Mouse (Mus musculus) stomach, embryonic 15.5 days (tissue): ENCODE results near the gene Gnao1. TPM values are rescaled to one million over a fixed set of nuclear protein-coding genes. Genes with fewer than 3 reads are reported as not detected.
A peak's percentile ranks its signal among the peaks of the same experiment; 100 is the strongest.

Experiments used
- ATAC-seq: fragments of 200-750 bp; cut with Nextera tagmentation; 2 replicates; pipeline ENCODE4 v1.8.0; 2017; ENCODE audit warnings: low read depth, moderate number of reproducible peaks, moderate TSS enrichment; ENCODE audit not compliant: insufficient read depth, low FRiP score
- H3K27ac ChIP-seq: fragments of 300-500 bp; sonication (generic); 2 replicates; pipeline ENCODE4 v1.5.1; 2015; ENCODE audit warnings: mild to moderate bottlenecking, inconsistent platforms
- H3K27me3 ChIP-seq: fragments of 300-500 bp; sonication (generic); replicated peaks from 2 replicates; pipeline ENCODE4 v1.6.1; 2015; ENCODE audit warnings: inconsistent platforms
- H3K36me3 ChIP-seq: fragments of 300-500 bp; sonication (generic); 2 replicates; pipeline ENCODE4 v1.6.1; 2015; ENCODE audit warnings: inconsistent platforms
- H3K4me1 ChIP-seq: fragments of 300-500 bp; sonication (generic); 2 replicates; pipeline ENCODE4 v1.6.1; 2015; ENCODE audit warnings: inconsistent platforms
- H3K4me2 ChIP-seq: fragments of 300-500 bp; sonication (generic); 2 replicates; pipeline ENCODE4 v1.6.1; 2015; ENCODE audit warnings: mild to moderate bottlenecking, inconsistent platforms
- H3K4me3 ChIP-seq: fragments of 300-500 bp; sonication (generic); replicated peaks from 2 replicates; pipeline ENCODE4 v1.5.1; 2015; ENCODE audit warnings: inconsistent platforms
- H3K9ac ChIP-seq: fragments of 300-500 bp; sonication (generic); 2 replicates; pipeline ENCODE4 v1.6.1; 2015; ENCODE audit warnings: inconsistent platforms
- H3K9me3 ChIP-seq: fragments of 300-500 bp; sonication (generic); 2 replicates; pipeline ENCODE4 v1.6.1; 2016; ENCODE audit warnings: inconsistent platforms
- WGBS: fragments of 180-500 bp; shearing (Covaris S2); methylation state at CpG from one replicate; pipeline ENCODE4 v1.1.7; 2015; 5-methylcytosine and 5-hydroxymethylcytosine counted together
- polyA plus RNA-seq: library from polyadenylated mRNA; unstranded; fragments of >200 nt; fragmentation: Nextera tagmentation; extraction: Ambion mirVana; gene quantifications from 2 replicates; pipeline ENCODE4 v1.2.1, GENCODE M21; 2015

The Gnao1 gene
- polyA plus RNA-seq, 1 experiment from 2014 or later = 14.9 TPM

GRCm38 (mm10) chr8:93931336-93931735 is 121.6 kb downstream of the Gnao1 start:
- no peak overlapping the region for H3K4me2 ChIP-seq
- H3K9me3 ChIP-seq = no peaks in the 10 kb centered on the region
- no peak for ATAC-seq
- H3K4me1 ChIP-seq = 0 out of 2 replicates have a peak, but pooled peaks cover 4% of the 10 kb centered on the region
- 79% methylated on average over 6 of the region's 6 CpGs for WGBS
- H3K27me3 ChIP-seq = no peaks in the 10 kb centered on the region
- no peak overlapping the region for H3K9ac ChIP-seq
- no peak overlapping the region for H3K27ac ChIP-seq
- no peaks in the 10 kb centered on the region for H3K36me3 ChIP-seq
- no peak overlapping the region for H3K4me3 ChIP-seq

GRCm38 (mm10) chr8:93932873-93933272 is 123.1 kb downstream of the Gnao1 start:
- Histone ChIP-seq H3K9ac (no peak overlapping the region), H3K9me3 (no peaks in the 10 kb centered on the region), H3K4me2 (no peak overlapping the region), H3K4me3 (no peak overlapping the region), H3K27ac (no peak overlapping the region), H3K36me3 (no peaks in the 10 kb centered on the region), H3K27me3 (no peaks in the 10 kb centered on the region), H3K4me1 (0 out of 2 replicates have a peak, but pooled peaks cover 4% of the 10 kb centered on the region)
- WGBS = 21% methylated on average over 6 of the region's 6 CpGs
- peak; percentile 48; the same call in 1 of the 2 replicates for ATAC-seq

- Histone ChIP-seq H3K4me1 (0 out of 2 replicates have a peak, but pooled peaks cover 4% of the 10 kb centered on the region), H3K27me3 (no peaks in the 10 kb centered on the region), H3K9me3 (no peaks in the 10 kb centered on the region), H3K4me2 (no peak overlapping the region), H3K9ac (no peak overlapping the region), H3K36me3 (no peaks in the 10 kb centered on the region), H3K27ac (no peak overlapping the region), H3K4me3 (no peak overlapping the region)
- 92% methylated on average over 2 of the region's 2 CpGs for WGBS
- ATAC-seq = no peak
Measured at GRCm38 (mm10) chr8:93933288-93933687, 123.5 kb downstream of the Gnao1 start.

GRCm38 (mm10) chr8:93938193-93938592 is 128.4 kb downstream of the Gnao1 start:
- no peaks in the 10 kb centered on the region for H3K4me1 ChIP-seq
- no peak overlapping the region for H3K27ac ChIP-seq
- H3K4me2 ChIP-seq = no peak overlapping the region
- no peak overlapping the region for H3K4me3 ChIP-seq
- WGBS = 73% methylated on average over 3 of the region's 3 CpGs
- ATAC-seq = no peak
- H3K9ac ChIP-seq = no peak overlapping the region
- H3K9me3 ChIP-seq = no peaks in the 10 kb centered on the region
- H3K36me3 ChIP-seq = no peaks in the 10 kb centered on the region
- no peaks in the 10 kb centered on the region for H3K27me3 ChIP-seq

GRCm38 (mm10) chr8:93940542-93941423 is 131.0 kb downstream of the Gnao1 start:
- Histone ChIP-seq H3K4me1 (no peaks in the 10 kb centered on the region), H3K27ac (no peak overlapping the region), H3K9me3 (no peaks in the 10 kb centered on the region), H3K4me3 (no peak overlapping the region), H3K36me3 (no peaks in the 10 kb centered on the region), H3K27me3 (no peaks in the 10 kb centered on the region), H3K9ac (no peak overlapping the region), H3K4me2 (no peak overlapping the region)
- no peak for ATAC-seq
- WGBS = 57% methylated on average over 11 of the region's 11 CpGs

- 69% methylated on average over 4 of the region's 4 CpGs for WGBS
- Histone ChIP-seq H3K36me3 (no peaks in the 10 kb centered on the region), H3K27ac (no peak overlapping the region), H3K9me3 (no peaks in the 10 kb centered on the region), H3K4me2 (no peak overlapping the region), H3K27me3 (no peaks in the 10 kb centered on the region), H3K9ac (no peak overlapping the region), H3K4me3 (no peak overlapping the region), H3K4me1 (no peaks in the 10 kb centered on the region)
- ATAC-seq = no peak
Measured at GRCm38 (mm10) chr8:93941636-93942054, 131.9 kb downstream of the Gnao1 start.

- Histone ChIP-seq H3K9ac (no peak overlapping the region), H3K9me3 (no peaks in the 10 kb centered on the region), H3K4me2 (no peak overlapping the region), H3K4me3 (no peak overlapping the region), H3K36me3 (no peaks in the 10 kb centered on the region; the same call in 1 of the 2 replicates), H3K27me3 (no peaks in the 10 kb centered on the region), H3K27ac (no peak overlapping the region), H3K4me1 (no peaks in the 10 kb centered on the region)
- 59% methylated on average over 4 of the region's 4 CpGs for WGBS
- no peak for ATAC-seq
Measured at GRCm38 (mm10) chr8:93945781-93946180, 136.0 kb downstream of the Gnao1 start.

GRCm38 (mm10) chr8:93946397-93946796 is 136.6 kb downstream of the Gnao1 start:
- Histone ChIP-seq H3K4me2 (no peak overlapping the region), H3K9ac (no peak overlapping the region), H3K36me3 (no peaks in the 10 kb centered on the region; the same call in 1 of the 2 replicates), H3K4me1 (no peaks in the 10 kb centered on the region), H3K27me3 (no peaks in the 10 kb centered on the region), H3K27ac (no peak overlapping the region), H3K4me3 (no peak overlapping the region), H3K9me3 (no peaks in the 10 kb centered on the region)
- WGBS = 100% methylated on average over 1 of the region's 1 CpGs
- no peak for ATAC-seq

- H3K9me3 ChIP-seq = no peaks in the 10 kb centered on the region
- H3K27me3 ChIP-seq = no peaks in the 10 kb centered on the region
- WGBS = 75% methylated on average over 14 of the region's 14 CpGs
- ATAC-seq = no peak
- no peak overlapping the region for H3K27ac ChIP-seq
- no peak overlapping the region for H3K4me3 ChIP-seq
- no peaks in the 10 kb centered on the region; the same call in 1 of the 2 replicates for H3K36me3 ChIP-seq
- H3K4me2 ChIP-seq = no peak overlapping the region
- no peaks in the 10 kb centered on the region for H3K4me1 ChIP-seq
- H3K9ac ChIP-seq = no peak overlapping the region
Measured at GRCm38 (mm10) chr8:93950133-93950532, 140.4 kb downstream of the Gnao1 start.

- H3K36me3 ChIP-seq = no peaks in the 10 kb centered on the region; the same call in 1 of the 2 replicates
- no peaks in the 10 kb centered on the region for H3K27me3 ChIP-seq
- ATAC-seq = no peak
- no peak overlapping the region for H3K9ac ChIP-seq
- no peaks in the 10 kb centered on the region for H3K9me3 ChIP-seq
- no peaks in the 10 kb centered on the region for H3K4me1 ChIP-seq
- 87% methylated on average over 9 of the region's 9 CpGs for WGBS
- H3K4me3 ChIP-seq = no peak overlapping the region
- H3K27ac ChIP-seq = no peak overlapping the region
- H3K4me2 ChIP-seq = no peak overlapping the region
Measured at GRCm38 (mm10) chr8:93952511-93952910, 142.7 kb downstream of the Gnao1 start.

- no peak overlapping the region for H3K27ac ChIP-seq
- no peaks in the 10 kb centered on the region for H3K9me3 ChIP-seq
- WGBS = 90% methylated on average over 9 of the region's 9 CpGs
- no peak overlapping the region for H3K4me2 ChIP-seq
- ATAC-seq = no peak
- H3K4me3 ChIP-seq = no peak overlapping the region
- no peaks in the 10 kb centered on the region for H3K36me3 ChIP-seq
- H3K4me1 ChIP-seq = no peaks in the 10 kb centered on the region
- no peak overlapping the region for H3K9ac ChIP-seq
- no peaks in the 10 kb centered on the region for H3K27me3 ChIP-seq
Measured at GRCm38 (mm10) chr8:93958402-93958801, 148.6 kb downstream of the Gnao1 start.

GRCm38 (mm10) chr8:93960909-93961308 is 151.1 kb downstream of the Gnao1 start:
- Histone ChIP-seq H3K4me3 (no peak overlapping the region), H3K27me3 (no peaks in the 10 kb centered on the region), H3K4me1 (no peaks in the 10 kb centered on the region), H3K9me3 (no peaks in the 10 kb centered on the region), H3K9ac (no peak overlapping the region), H3K36me3 (no peaks in the 10 kb centered on the region), H3K27ac (no peak overlapping the region), H3K4me2 (no peak overlapping the region)
- ATAC-seq = no peak
- 84% methylated on average over 6 of the region's 6 CpGs for WGBS
